Comparison of ENCODE assay signal across 12 mouse cellular contexts in the genomic region with DNA sequence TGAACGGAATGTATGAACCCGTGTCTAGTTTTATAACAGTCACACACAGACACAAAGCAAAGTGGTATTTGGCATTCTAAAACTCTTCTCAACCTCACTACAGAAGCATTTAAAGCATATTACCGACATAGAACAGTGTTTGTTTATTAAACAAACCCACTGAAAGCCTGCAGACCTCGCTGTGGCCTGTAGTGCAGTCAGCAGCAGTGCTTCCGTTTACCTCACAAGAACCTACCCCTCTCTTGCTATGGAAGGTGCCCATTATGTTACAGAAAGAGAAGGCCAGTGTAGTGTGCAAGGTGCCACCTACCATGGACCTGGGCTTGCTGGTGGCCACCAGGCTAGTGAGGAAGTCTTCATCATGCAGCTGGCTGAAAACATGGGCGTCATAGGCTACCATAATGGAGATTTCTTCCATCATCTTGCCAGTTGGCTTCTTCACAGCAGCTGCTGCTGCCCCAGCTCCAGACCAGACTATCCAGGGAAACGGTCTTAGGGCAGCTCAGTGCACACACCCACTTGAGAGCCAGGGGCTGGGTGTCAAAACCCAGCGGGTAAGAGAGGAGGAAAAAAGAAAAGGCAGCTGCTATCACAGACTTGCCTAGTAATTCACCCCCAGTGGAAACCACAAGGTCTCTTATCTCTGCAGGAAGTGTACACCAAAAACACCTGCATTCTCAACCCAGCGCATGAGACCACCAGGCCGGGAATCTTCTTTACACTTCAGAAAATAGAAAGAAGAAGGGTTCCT.
DNase-seq lines count a peak whose midpoint lies in the region; ATAC-seq lines count a peak whose summit lies in the region.
"Had no signal": no experiment of that assay in that cellular context is flagged by ENCODE, and none has a peak within 500 bp of the region (broad histone marks: within the 10 kb centered on the region; RNA-seq: fewer than 3 reads in every experiment).

No protein-coding gene starts in this region.

- H3K36me3 ChIP-seq in liver, embryonic 11.5 days (ENCODE audit: control insufficient read depth, insufficient read depth, low read length) = no peaks in the 10 kb centered on the region
- H3K36me3 ChIP-seq: kidney, embryonic 15.5 days; limb, embryonic 12.5 days; neural tube, embryonic 13.5 days had no signal

- peak; percentile 46 to 50 for DNase-seq in B cell, adult 2 months
- peak; percentile 68 for DNase-seq in MEL-GATA-1-ER (ENCODE audit: extremely low read depth, low read depth)
- peak; percentile 36 for DNase-seq in liver, embryonic 11.5 days (ENCODE audit: low spot score)
- DNase-seq in natural killer cell, adult 2 months (ENCODE audit: low spot score in 2 of 2) = peak; percentile 29 to 38
- DNase-seq in retina, embryonic 14.5 days (ENCODE audit: low spot score) = no peak
- DNase-seq in adrenal gland, postnatal 4 days (ENCODE audit: low spot score in 2 of 2) = no peak
- no peak for DNase-seq in kidney, postnatal 25 days
- DNase-seq in layer of hippocampus, adult 9-10 months (ENCODE audit: low spot score) = no peak

- peak overlapping the region; percentile 41 for H3K9ac ChIP-seq in liver, embryonic 11.5 days (ENCODE audit: low read depth, low read length)
- H3K9ac ChIP-seq: kidney, embryonic 15.5 days; limb, embryonic 12.5 days; neural tube, embryonic 13.5 days had no signal

- H3K9me3 ChIP-seq in liver, embryonic 11.5 days (ENCODE audit: control insufficient read depth, low read length) = no peaks in the 10 kb centered on the region
- H3K9me3 ChIP-seq: kidney, embryonic 15.5 days; limb, embryonic 12.5 days; neural tube, embryonic 13.5 days had no signal

- H3K4me3 ChIP-seq in liver, embryonic 11.5 days (ENCODE audit: low read depth, low read length) = peak overlapping the region; percentile 26
- H3K4me3 ChIP-seq: kidney, embryonic 15.5 days; limb, embryonic 12.5 days; neural tube, embryonic 13.5 days had no signal

- H3K27me3 ChIP-seq in liver, embryonic 11.5 days (replicated peaks; ENCODE audit: control insufficient read depth, insufficient read depth, low read length) = no peaks in the 10 kb centered on the region
- H3K27me3 ChIP-seq: kidney, embryonic 15.5 days; limb, embryonic 12.5 days; neural tube, embryonic 13.5 days had no signal

- WGBS in liver, embryonic 11.5 days = 41% methylated on average over 10 of the region's 10 CpGs

- peak overlapping the region; percentile 53 for H3K4me2 ChIP-seq in liver, embryonic 11.5 days
- H3K4me2 ChIP-seq: heart, embryonic 11.5 days; kidney, embryonic 15.5 days; limb, embryonic 12.5 days; neural tube, embryonic 13.5 days had no signal

- peaks cover 47% of the 10 kb centered on the region for H3K4me1 ChIP-seq in liver, embryonic 11.5 days (replicated peaks; ENCODE audit: control insufficient read depth, insufficient read depth, low read length)

- peak; percentile 81 for ATAC-seq in liver, embryonic 11.5 days (replicated peaks; ENCODE audit: low FRiP score)

- H3K27ac ChIP-seq in liver, embryonic 11.5 days (ENCODE audit: low read depth, low read length) = peak overlapping the region; percentile 69
- H3K27ac ChIP-seq: kidney, embryonic 15.5 days; limb, embryonic 12.5 days; neural tube, embryonic 13.5 days had no signal

Comparison
In these comparisons a context has a peak if more than half of its experiments do, and no peak if none do; other contexts are left out.
1. DNase-seq: peak in B cell, adult 2 months (2 of 2), MEL-GATA-1-ER (single experiment), liver, embryonic 11.5 days (single experiment) and natural killer cell, adult 2 months (2 of 2); none in retina, embryonic 14.5 days (single experiment), adrenal gland, postnatal 4 days (0 of 2), kidney, postnatal 25 days (0 of 2) and layer of hippocampus, adult 9-10 months (single experiment).